Mouse (Mus musculus): ENCODE measurements at regions not wholly inside any gene's neighbourhood (a gene's known extent, or its start where the extent isn't known, plus 50 kb on each side); places are given as distances from the start of the nearest gene placed in this dataset.

GRCm38 (mm10) chr2:45287530-45288009 is 170.4 kb upstream of the Zeb2 start:
- Histone ChIP-seq H3K27me3 (no peaks in the 10 kb centered on the region), H3K4me2 (no peak overlapping the region), H3K9me3 (replicated peaks) (no peaks in the 10 kb centered on the region), H3K36me3 (replicated peaks) (no peaks in the 10 kb centered on the region), H3K4me1 (replicated peaks) (no peaks in the 10 kb centered on the region), H3K9ac (no peak overlapping the region), H3K27ac (replicated peaks) (no peak overlapping the region), H3K4me3 (replicated peaks) (no peak overlapping the region)
- WGBS (ENCODE audit: insufficient replicate concordance): 71% methylated on average over 7 of the region's 7 CpGs
- no peak for ATAC-seq (ENCODE audit: insufficient read depth)

- Histone ChIP-seq H3K4me1 (replicated peaks) (no peaks in the 10 kb centered on the region), H3K4me3 (replicated peaks) (no peak overlapping the region), H3K4me2 (no peak overlapping the region), H3K27ac (replicated peaks) (no peak overlapping the region), H3K9ac (no peak overlapping the region), H3K36me3 (replicated peaks) (no peaks in the 10 kb centered on the region), H3K9me3 (replicated peaks) (no peaks in the 10 kb centered on the region), H3K27me3 (no peaks in the 10 kb centered on the region)
- ATAC-seq (ENCODE audit: insufficient read depth): no peak
These were observed 166.6 kb upstream of the Zeb2 start for GRCm38 (mm10) chr2:45283811-45284210.

- 14% methylated on average over 4 of the region's 4 CpGs for WGBS (ENCODE audit: insufficient replicate concordance)
- Histone ChIP-seq H3K9ac (no peak overlapping the region), H3K27ac (replicated peaks) (no peak overlapping the region), H3K36me3 (replicated peaks) (no peaks in the 10 kb centered on the region), H3K27me3 (no peaks in the 10 kb centered on the region), H3K4me3 (replicated peaks) (no peak overlapping the region), H3K4me2 (no peak overlapping the region), H3K4me1 (replicated peaks) (no peaks in the 10 kb centered on the region), H3K9me3 (replicated peaks) (no peaks in the 10 kb centered on the region)
- ATAC-seq (ENCODE audit: insufficient read depth): peak; percentile 51
These were observed 162.3 kb upstream of the Zeb2 start for GRCm38 (mm10) chr2:45279490-45279889.

- Histone ChIP-seq H3K4me2 (no peak overlapping the region), H3K36me3 (replicated peaks) (no peaks in the 10 kb centered on the region), H3K9me3 (replicated peaks) (no peaks in the 10 kb centered on the region), H3K27ac (replicated peaks) (no peak overlapping the region), H3K4me1 (replicated peaks) (no peaks in the 10 kb centered on the region), H3K4me3 (replicated peaks) (no peak overlapping the region), H3K27me3 (no peaks in the 10 kb centered on the region), H3K9ac (no peak overlapping the region)
- no peak for ATAC-seq (ENCODE audit: insufficient read depth)
- WGBS (ENCODE audit: insufficient replicate concordance): 63% methylated on average over 2 of the region's 2 CpGs
These were observed 160.4 kb upstream of the Zeb2 start for GRCm38 (mm10) chr2:45277602-45278001.

GRCm38 (mm10) chr2:45276703-45277102 is 159.5 kb upstream of the Zeb2 start:
- no peaks in the 10 kb centered on the region for H3K27me3 ChIP-seq
- no peaks in the 10 kb centered on the region for H3K4me1 ChIP-seq (replicated peaks)
- no peaks in the 10 kb centered on the region for H3K36me3 ChIP-seq (replicated peaks)
- H3K4me2 ChIP-seq: no peak overlapping the region
- no peak overlapping the region for H3K4me3 ChIP-seq (replicated peaks)
- ATAC-seq (ENCODE audit: insufficient read depth): no peak
- H3K9me3 ChIP-seq (replicated peaks): no peaks in the 10 kb centered on the region
- 70% methylated on average over 1 of the region's 1 CpGs for WGBS (ENCODE audit: insufficient replicate concordance)
- H3K9ac ChIP-seq: no peak overlapping the region
- H3K27ac ChIP-seq (replicated peaks): no peak overlapping the region

- WGBS (ENCODE audit: insufficient replicate concordance): 50% methylated on average over 2 of the region's 2 CpGs
- no peak for ATAC-seq (ENCODE audit: insufficient read depth)
These were observed 152.8 kb upstream of the Zeb2 start for GRCm38 (mm10) chr2:45270035-45270434.

GRCm38 (mm10) chr2:45265819-45266218 is 148.6 kb upstream of the Zeb2 start:
- no peak for ATAC-seq (ENCODE audit: insufficient read depth)
- 30% methylated on average over 2 of the region's 2 CpGs for WGBS (ENCODE audit: insufficient replicate concordance)

More at GRCm38 (mm10) chr2:45270035-45270434, 152.8 kb upstream of the Zeb2 start:
- Histone ChIP-seq H3K4me3 (replicated peaks) (no peak overlapping the region), H3K27ac (replicated peaks) (no peak overlapping the region), H3K4me1 (replicated peaks) (no peaks in the 10 kb centered on the region), H3K9ac (no peak overlapping the region), H3K9me3 (replicated peaks) (no peaks in the 10 kb centered on the region), H3K36me3 (replicated peaks) (no peaks in the 10 kb centered on the region), H3K27me3 (no peaks in the 10 kb centered on the region), H3K4me2 (no peak overlapping the region)

GRCm38 (mm10) chr2:45261949-45262348 is 144.8 kb upstream of the Zeb2 start:
- 35% methylated on average over 3 of the region's 3 CpGs for WGBS (ENCODE audit: insufficient replicate concordance)
- Histone ChIP-seq H3K9me3 (replicated peaks) (no peaks in the 10 kb centered on the region), H3K9ac (no peak overlapping the region), H3K27me3 (no peaks in the 10 kb centered on the region), H3K27ac (replicated peaks) (no peak overlapping the region), H3K36me3 (replicated peaks) (no peaks in the 10 kb centered on the region), H3K4me2 (no peak overlapping the region), H3K4me3 (replicated peaks) (no peak overlapping the region), H3K4me1 (replicated peaks) (no peaks in the 10 kb centered on the region)
- peak; percentile 28; the same call in 1 of the 2 replicates for ATAC-seq (ENCODE audit: insufficient read depth)

More at GRCm38 (mm10) chr2:45265819-45266218, 148.6 kb upstream of the Zeb2 start:
- Histone ChIP-seq H3K9me3 (replicated peaks) (no peaks in the 10 kb centered on the region), H3K4me1 (replicated peaks) (no peaks in the 10 kb centered on the region), H3K9ac (no peak overlapping the region), H3K4me2 (no peak overlapping the region), H3K36me3 (replicated peaks) (no peaks in the 10 kb centered on the region), H3K27me3 (no peaks in the 10 kb centered on the region), H3K4me3 (replicated peaks) (no peak overlapping the region), H3K27ac (replicated peaks) (no peak overlapping the region)

GRCm38 (mm10) chr2:45258897-45259296 is 141.7 kb upstream of the Zeb2 start:
- 49% methylated on average over 3 of the region's 3 CpGs for WGBS (ENCODE audit: insufficient replicate concordance)

GRCm38 (mm10) chr2:45256373-45256772 is 139.2 kb upstream of the Zeb2 start:
- ATAC-seq (ENCODE audit: insufficient read depth): no peak
- no peaks in the 10 kb centered on the region for H3K9me3 ChIP-seq (replicated peaks)
- H3K27ac ChIP-seq (replicated peaks): no peak overlapping the region
- H3K4me2 ChIP-seq: no peak overlapping the region
- no peaks in the 10 kb centered on the region for H3K36me3 ChIP-seq (replicated peaks)
- WGBS (ENCODE audit: insufficient replicate concordance): 67% methylated on average over 5 of the region's 5 CpGs
- no peak overlapping the region for H3K9ac ChIP-seq
- H3K4me3 ChIP-seq (replicated peaks): no peak overlapping the region
- no peaks in the 10 kb centered on the region for H3K4me1 ChIP-seq (replicated peaks)
- H3K27me3 ChIP-seq: no peaks in the 10 kb centered on the region

More at GRCm38 (mm10) chr2:45258897-45259296, 141.7 kb upstream of the Zeb2 start:
- H3K9me3 ChIP-seq (replicated peaks): no peaks in the 10 kb centered on the region
- no peak overlapping the region for H3K4me2 ChIP-seq
- no peak for ATAC-seq (ENCODE audit: insufficient read depth)
- H3K27me3 ChIP-seq: no peaks in the 10 kb centered on the region
- no peak overlapping the region for H3K4me3 ChIP-seq (replicated peaks)
- H3K4me1 ChIP-seq (replicated peaks): no peaks in the 10 kb centered on the region
- H3K9ac ChIP-seq: no peak overlapping the region
- no peaks in the 10 kb centered on the region for H3K36me3 ChIP-seq (replicated peaks)
- no peak overlapping the region for H3K27ac ChIP-seq (replicated peaks)

- Histone ChIP-seq H3K9me3 (replicated peaks) (no peaks in the 10 kb centered on the region), H3K36me3 (replicated peaks) (no peaks in the 10 kb centered on the region), H3K4me2 (no peak overlapping the region), H3K27me3 (no peaks in the 10 kb centered on the region), H3K9ac (no peak overlapping the region), H3K4me1 (replicated peaks) (no peaks in the 10 kb centered on the region), H3K27ac (replicated peaks) (no peak overlapping the region), H3K4me3 (replicated peaks) (no peak overlapping the region)
- ATAC-seq (ENCODE audit: insufficient read depth): no peak
- 54% methylated on average over 4 of the region's 4 CpGs for WGBS (ENCODE audit: insufficient replicate concordance)
These were observed 136.7 kb upstream of the Zeb2 start for GRCm38 (mm10) chr2:45253936-45254335.

GRCm38 (mm10) chr2:45252321-45252720 is 135.1 kb upstream of the Zeb2 start:
- no peak overlapping the region for H3K27ac ChIP-seq (replicated peaks)
- H3K4me3 ChIP-seq (replicated peaks): no peak overlapping the region
- ATAC-seq (ENCODE audit: insufficient read depth): no peak
- no peak overlapping the region for H3K9ac ChIP-seq
- no peaks in the 10 kb centered on the region for H3K36me3 ChIP-seq (replicated peaks)
- H3K4me1 ChIP-seq (replicated peaks): no peaks in the 10 kb centered on the region
- H3K4me2 ChIP-seq: no peak overlapping the region
- WGBS (ENCODE audit: insufficient replicate concordance): 59% methylated on average over 4 of the region's 4 CpGs
- H3K27me3 ChIP-seq: no peaks in the 10 kb centered on the region
- no peaks in the 10 kb centered on the region for H3K9me3 ChIP-seq (replicated peaks)

Data from liver, embryonic 15.5 days (tissue).